Mouse (Mus musculus): ENCODE results near the gene Ccdc63. TPM values are rescaled to one million over a fixed set of nuclear protein-coding genes. Genes with fewer than 3 reads are reported as not detected.

The Ccdc63 gene
- polyA plus RNA-seq, 1 experiment from 2014 or later, result 0.33 TPM

DNA sequence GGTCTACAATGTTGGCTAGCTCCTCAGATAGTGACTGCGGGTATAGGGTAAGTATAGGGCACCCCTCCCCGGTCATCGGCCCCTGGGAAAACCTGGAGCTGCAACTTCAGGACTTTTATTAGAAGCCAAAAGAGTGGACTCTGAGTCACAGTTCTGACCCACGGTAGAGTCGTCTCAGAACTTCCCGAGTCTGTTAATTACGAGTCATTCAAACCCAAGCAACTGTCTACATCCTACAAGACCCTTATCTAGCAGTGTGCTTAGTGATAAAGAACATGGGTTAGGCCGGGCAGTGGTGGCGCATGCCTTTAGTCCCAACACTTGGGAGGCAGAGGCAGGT lies 7.6 kb downstream of the Ccdc63 start:
- WGBS, result 82% methylated on average over 9 of the region's 9 CpGs
- DNase-seq, result no peak
- TF ChIP-seq CTCF (IDR thresholded peaks at IDR 0.05; ENCODE audit: low read depth), result no peak
- H3K4me1 ChIP-seq (ENCODE audit: insufficient read depth), result peaks cover 5% of the 10 kb centered on the region
- H3K27me3 ChIP-seq (ENCODE audit: insufficient read depth, low read length), result no peaks in the 10 kb centered on the region
- no peaks in the 10 kb centered on the region for H3K9me3 ChIP-seq (ENCODE audit: low read depth, low read length)
- no peak for ATAC-seq (ENCODE audit: insufficient read depth)
- H3K4me3 ChIP-seq (ENCODE audit: low read depth, low read length), result no peak overlapping the region
- no peaks in the 10 kb centered on the region for H3K36me3 ChIP-seq (ENCODE audit: insufficient read depth)
- no peak overlapping the region for H3K4me2 ChIP-seq
- H3K9ac ChIP-seq, result no peak overlapping the region
- no peak overlapping the region for H3K27ac ChIP-seq (ENCODE audit: low read depth)

GRCm38 (mm10) chr5:122132167-122133049 lies 8.2 kb downstream of the Ccdc63 start:
- DNase-seq (peak; percentile 28), ATAC-seq (ENCODE audit: insufficient read depth) (0 out of 2 replicates have a peak, but pooled peaks have one; percentile 21)
- peak overlapping the region; percentile 33 for H3K4me3 ChIP-seq (ENCODE audit: low read depth, low read length)
- peaks cover 5% of the 10 kb centered on the region for H3K4me1 ChIP-seq (ENCODE audit: insufficient read depth)
- H3K27ac ChIP-seq (ENCODE audit: low read depth), result no peak overlapping the region
- no peak for TF ChIP-seq CTCF (IDR thresholded peaks at IDR 0.05; ENCODE audit: low read depth)
- peak overlapping the region; percentile 81 for H3K4me2 ChIP-seq
- no peaks in the 10 kb centered on the region for H3K27me3 ChIP-seq (ENCODE audit: insufficient read depth, low read length)
- H3K9me3 ChIP-seq (ENCODE audit: low read depth, low read length), result no peaks in the 10 kb centered on the region
- WGBS, result 17% methylated on average over 26 of the region's 26 CpGs
- H3K36me3 ChIP-seq (ENCODE audit: insufficient read depth), result no peaks in the 10 kb centered on the region
- peak overlapping the region; percentile 24; the same call in 1 of the 2 replicates for H3K9ac ChIP-seq

DNA sequence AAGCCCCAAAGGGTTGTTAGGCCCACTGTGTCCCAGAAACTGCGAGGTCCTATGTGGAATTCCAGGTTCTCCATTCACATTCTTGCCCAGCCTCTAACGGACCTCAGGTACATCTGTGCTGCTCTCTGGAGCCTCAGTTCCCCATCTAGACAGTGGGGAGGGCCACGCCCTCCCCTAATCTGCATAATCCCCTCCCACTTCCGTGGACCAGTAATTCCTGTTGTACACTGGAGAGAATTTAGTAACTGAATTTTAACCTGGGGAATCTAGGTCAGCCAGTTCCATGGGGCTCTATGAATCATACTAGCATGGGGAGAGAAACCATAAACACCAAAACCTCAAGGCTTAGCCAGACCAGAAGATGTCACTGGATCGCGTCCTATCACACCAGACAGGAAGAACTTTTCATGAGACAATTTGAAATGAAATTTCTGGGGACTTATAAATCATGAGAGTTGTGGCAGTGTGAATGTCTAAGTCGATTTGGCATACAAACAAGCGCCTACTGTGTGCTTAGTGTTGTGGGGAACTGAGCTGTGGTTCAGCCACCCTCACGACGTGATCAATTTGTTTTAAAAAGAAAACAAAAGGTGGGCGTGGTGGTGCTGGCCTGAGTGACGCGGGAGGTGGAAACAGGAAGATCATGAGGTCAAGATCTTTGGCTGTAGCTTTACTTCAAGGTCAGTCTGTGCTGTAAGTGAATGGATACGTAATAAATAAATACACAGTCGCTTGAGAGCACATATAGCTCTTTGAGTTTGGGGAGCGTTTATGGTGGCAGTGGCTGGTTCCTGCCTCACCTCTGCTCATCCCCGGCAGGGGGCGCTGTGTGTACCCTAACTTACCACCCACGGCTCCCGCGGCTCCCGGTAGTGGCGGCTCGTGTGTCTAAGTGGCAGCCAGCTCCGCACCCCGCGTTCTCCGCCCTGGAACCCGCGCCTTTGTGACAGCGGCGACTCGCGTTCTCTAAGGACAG lies 9.3 kb downstream of the Ccdc63 start:
- peak; percentile 93 for TF ChIP-seq CTCF (IDR thresholded peaks at IDR 0.05; ENCODE audit: low read depth)
- H3K9ac ChIP-seq, result peak overlapping the region; percentile 24; the same call in 1 of the 2 replicates

DNA sequence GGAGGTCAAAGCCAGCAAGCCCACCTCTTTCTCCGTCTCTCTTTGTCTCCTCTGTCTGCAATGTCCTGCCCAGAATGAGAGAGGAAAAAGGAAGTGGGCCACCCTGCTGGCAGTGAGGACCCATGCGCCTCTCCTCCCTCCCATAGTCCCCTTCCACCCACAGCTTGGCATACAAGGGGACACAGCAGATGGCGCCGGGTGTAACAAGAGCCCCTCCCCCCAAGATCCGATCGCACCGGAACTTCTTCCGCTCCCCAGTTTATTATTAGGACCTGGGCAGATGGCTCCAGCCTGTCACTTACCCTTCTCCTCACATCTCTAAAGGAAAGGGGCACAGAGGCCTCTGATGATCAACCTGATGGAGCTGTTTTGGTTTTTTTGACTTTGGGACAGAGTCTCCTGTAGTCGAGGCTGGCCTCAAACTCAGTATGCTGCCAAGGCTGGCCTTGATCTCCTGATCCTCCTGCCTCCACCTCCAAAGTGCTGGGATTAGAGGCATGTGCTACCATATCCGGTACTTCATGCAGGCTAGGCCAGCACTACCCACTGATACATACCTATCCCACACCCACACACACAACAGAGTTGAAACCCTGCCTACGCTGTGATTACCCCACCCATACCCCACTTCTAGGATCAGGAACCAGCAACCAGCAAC lies 10.2 kb downstream of the Ccdc63 start:
- TF ChIP-seq CTCF (IDR thresholded peaks at IDR 0.05; ENCODE audit: low read depth), result no peak
- no peaks in the 10 kb centered on the region for H3K9me3 ChIP-seq (ENCODE audit: low read depth, low read length)
- H3K4me3 ChIP-seq (ENCODE audit: low read depth, low read length), result no peak overlapping the region
- WGBS, result 82% methylated on average over 11 of the region's 11 CpGs
- no peaks in the 10 kb centered on the region for H3K27me3 ChIP-seq (ENCODE audit: insufficient read depth, low read length)
- ATAC-seq (ENCODE audit: insufficient read depth) (no peak), DNase-seq (no peak)
- H3K4me2 ChIP-seq, result no peak overlapping the region
- no peaks in the 10 kb centered on the region for H3K36me3 ChIP-seq (ENCODE audit: insufficient read depth)
- H3K27ac ChIP-seq (ENCODE audit: low read depth), result no peak overlapping the region
- no peak overlapping the region for H3K9ac ChIP-seq
- H3K4me1 ChIP-seq (ENCODE audit: insufficient read depth), result no peaks in the 10 kb centered on the region; the same call in 1 of the 2 replicates

More for the DNA sequence above, 9.3 kb downstream of the Ccdc63 start:
- Histone ChIP-seq H3K9me3 (ENCODE audit: low read depth, low read length) (no peaks in the 10 kb centered on the region), H3K4me2 (peak overlapping the region; percentile 81), H3K4me3 (ENCODE audit: low read depth, low read length) (peak overlapping the region; percentile 33), H3K27me3 (ENCODE audit: insufficient read depth, low read length) (no peaks in the 10 kb centered on the region), H3K27ac (ENCODE audit: low read depth) (no peak overlapping the region), H3K36me3 (ENCODE audit: insufficient read depth) (no peaks in the 10 kb centered on the region), H3K4me1 (ENCODE audit: insufficient read depth) (peaks cover 4% of the 10 kb centered on the region)
- DNase-seq, result peak; percentile 92
- WGBS, result 10% methylated on average over 34 of the region's 34 CpGs
- ATAC-seq (ENCODE audit: insufficient read depth), result peak; percentile 39

DNA sequence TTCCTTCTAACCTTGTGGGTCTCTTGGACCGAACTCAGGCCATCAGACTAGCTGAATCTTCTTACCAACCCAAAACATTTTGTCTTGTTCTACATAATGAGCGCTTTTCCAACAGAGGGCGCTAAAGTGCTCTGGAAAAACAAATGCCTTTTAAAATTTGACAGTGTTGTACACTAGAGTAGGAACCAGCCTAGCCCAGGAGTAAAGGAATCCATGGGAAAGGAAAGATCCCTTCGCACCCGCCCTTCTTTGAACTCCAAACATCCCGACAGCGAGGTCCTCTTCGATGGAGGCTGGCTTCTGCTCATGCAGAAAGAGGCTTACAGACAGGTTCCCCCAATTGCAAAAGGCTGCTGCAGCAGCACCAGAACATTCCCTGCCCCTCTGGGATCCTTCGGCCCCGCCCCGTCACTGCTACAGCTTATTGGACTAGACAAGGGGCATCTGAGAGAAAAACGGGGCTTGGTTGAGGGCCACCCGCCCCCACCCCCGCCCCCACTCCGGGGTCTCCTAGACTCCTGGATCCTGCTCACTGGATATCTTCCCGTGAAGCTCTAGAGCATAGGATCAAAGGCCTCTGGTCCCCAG lies 11.5 kb downstream of the Ccdc63 start:
- no peaks in the 10 kb centered on the region for H3K36me3 ChIP-seq (ENCODE audit: insufficient read depth)
- H3K9ac ChIP-seq, result no peak overlapping the region
- no peaks in the 10 kb centered on the region for H3K9me3 ChIP-seq (ENCODE audit: low read depth, low read length)
- DNase-seq (peak; percentile 97), ATAC-seq (ENCODE audit: insufficient read depth) (peak; percentile 15; the same call in 1 of the 2 replicates)
- H3K27me3 ChIP-seq (ENCODE audit: insufficient read depth, low read length), result no peaks in the 10 kb centered on the region
- no peak overlapping the region for H3K4me2 ChIP-seq
- no peak overlapping the region for H3K27ac ChIP-seq (ENCODE audit: low read depth)
- no peak overlapping the region for H3K4me3 ChIP-seq (ENCODE audit: low read depth, low read length)
- H3K4me1 ChIP-seq (ENCODE audit: insufficient read depth), result no peaks in the 10 kb centered on the region; the same call in 1 of the 2 replicates
- peak; percentile 74 for TF ChIP-seq CTCF (IDR thresholded peaks at IDR 0.05; ENCODE audit: low read depth)
- 30% methylated on average over 16 of the region's 16 CpGs for WGBS

DNA sequence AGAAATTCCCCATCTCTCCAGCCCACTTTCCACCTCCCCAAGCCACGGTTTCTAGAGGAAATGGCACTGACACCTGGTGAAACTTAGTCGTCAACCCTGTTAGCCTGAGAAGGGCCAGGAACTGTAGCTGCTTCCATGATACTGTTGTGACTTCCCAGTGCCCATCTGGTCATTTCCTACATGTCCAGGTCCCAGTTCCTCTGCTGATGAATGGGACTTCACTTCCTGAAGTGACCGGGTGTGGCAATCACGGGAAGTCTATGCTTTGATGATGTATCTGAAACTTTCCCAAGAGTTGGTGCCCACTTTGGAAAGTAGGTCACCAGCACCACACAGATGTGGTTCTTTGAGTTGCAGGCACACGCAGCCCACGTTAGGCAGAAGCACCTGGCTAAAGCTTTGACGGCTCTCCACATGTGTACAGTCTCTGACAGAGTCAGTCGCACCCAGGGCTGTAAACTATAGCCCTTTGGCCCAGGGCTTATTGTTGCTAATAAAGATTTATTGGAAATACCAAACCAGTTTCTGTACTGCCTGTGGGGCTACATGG lies 15.3 kb downstream of the Ccdc63 start:
- Histone ChIP-seq H3K4me2 (no peak overlapping the region), H3K4me1 (ENCODE audit: insufficient read depth) (no peaks in the 10 kb centered on the region), H3K9me3 (ENCODE audit: low read depth, low read length) (no peaks in the 10 kb centered on the region), H3K27ac (ENCODE audit: low read depth) (no peak overlapping the region), H3K27me3 (ENCODE audit: insufficient read depth, low read length) (no peaks in the 10 kb centered on the region), H3K36me3 (ENCODE audit: insufficient read depth) (no peaks in the 10 kb centered on the region), H3K9ac (no peak overlapping the region), H3K4me3 (ENCODE audit: low read depth, low read length) (no peak overlapping the region)
- 66% methylated on average over 8 of the region's 8 CpGs for WGBS
- DNase-seq (no peak), ATAC-seq (ENCODE audit: insufficient read depth) (no peak)
- no peak for TF ChIP-seq CTCF (IDR thresholded peaks at IDR 0.05; ENCODE audit: low read depth)
